Mouse (Mus musculus) small intestine, adult 10 weeks (tissue): Measurements from ENCODE around the gene Cdsn. TPM values are rescaled to one million over a fixed set of nuclear protein-coding genes. Genes with fewer than 3 reads are reported as not detected.

Experiments
- polyA plus RNA-seq: library from polyadenylated mRNA; stranded (reverse); fragments of 350-450 nt; fragmentation: Illumina TruSeq; extraction: RNeasy Lipid Tissue Mini Kit (QIAGEN cat#74804); gene quantifications from one replicate; pipeline ENCODE4 v1.2.3, GENCODE M21; 2014; ENCODE audit warnings: low replicate concordance

The Cdsn gene
- not detected for polyA plus RNA-seq

GRCm38 (mm10) chr17:35551881-35552414, at the start of gene Cdsn:
TSS of gene Cdsn (plus strand) at chr17:35552128.

GRCm38 (mm10) chr17:35505776-35506175, 46.2 kb upstream of the Cdsn start, which contains the start of gene Pou5f1:
TSS of gene Pou5f1 (plus strand) at chr17:35506018.

GRCm38 (mm10) chr17:35516652-35517500, 35.1 kb upstream of the Cdsn start, which contains the start of the genes Tcf19 and Cchcr1:
TSS of gene Tcf19 (minus strand) at chr17:35516824.
TSS of gene Cchcr1 (plus strand) at chr17:35517100.

GRCm38 (mm10) chr17:35532901-35533300, 19.0 kb upstream of the Cdsn start, which contains the start of gene Psors1c2:
TSS of gene Psors1c2 (plus strand) at chr17:35533201.

GRCm38 (mm10) chr17:35567150-35567549, 15.2 kb downstream of the Cdsn start, which contains the start of gene 2300002M23Rik:
TSS of gene 2300002M23Rik (plus strand) at chr17:35567450.

GRCm38 (mm10) chr17:35601249-35601648, 49.3 kb downstream of the Cdsn start, which contains the start of gene Sfta2:
TSS of gene Sfta2 (plus strand) at chr17:35601549.

Other genes starting within 250 kb of the Cdsn start
- 506 TPM for gene H2-Q1, start 231.7 kb upstream of the Cdsn start, polyA plus RNA-seq
- 3,607 TPM for gene H2-Q2, start 209.9 kb upstream of the Cdsn start, polyA plus RNA-seq
- gene H2-Q4, start 172.5 kb upstream of the Cdsn start, polyA plus RNA-seq: 51.5 TPM
- 7.5 TPM for gene H2-Q6, start 127.3 kb upstream of the Cdsn start, polyA plus RNA-seq
- 11.4 TPM for gene H2-Q7, start 113.0 kb upstream of the Cdsn start, polyA plus RNA-seq
- 2.3 TPM for gene H2-Q10, start 82.0 kb upstream of the Cdsn start, polyA plus RNA-seq
- not detected for gene Pou5f1, start 46.1 kb upstream of the Cdsn start, polyA plus RNA-seq
- gene Tcf19, start 35.3 kb upstream of the Cdsn start, polyA plus RNA-seq: 1.3 TPM
- gene Cchcr1, start 35.0 kb upstream of the Cdsn start, polyA plus RNA-seq: 0.74 TPM
- not detected for gene Psors1c2, start 18.9 kb upstream of the Cdsn start, polyA plus RNA-seq
- gene 2300002M23Rik, start 15.3 kb downstream of the Cdsn start, polyA plus RNA-seq: not detected
- gene Sfta2, start 49.4 kb downstream of the Cdsn start, polyA plus RNA-seq: not detected
- gene Gm9573, start 74.5 kb downstream of the Cdsn start, polyA plus RNA-seq: not detected
- gene Mucl3, start 91.6 kb downstream of the Cdsn start, polyA plus RNA-seq: not detected
- gene Vars2, start 115.5 kb downstream of the Cdsn start, polyA plus RNA-seq: 0.59 TPM
- gene Gtf2h4, start 121.6 kb downstream of the Cdsn start, polyA plus RNA-seq: 2.7 TPM
- 4.8 TPM for gene Ddr1, start 152.5 kb downstream of the Cdsn start, polyA plus RNA-seq